Mouse (Mus musculus) hindbrain, embryonic 13.5 days (tissue): ENCODE data around the gene Gm45837. TPM values are rescaled to one million over a fixed set of nuclear protein-coding genes. Genes with fewer than 3 reads are reported as not detected.

Experiments
- ATAC-seq: fragments of 200-750 bp; cut with Nextera tagmentation; 2 replicates; pipeline ENCODE4 v1.8.0; 2017; ENCODE audit warnings: moderate TSS enrichment; ENCODE audit not compliant: low FRiP score
- H3K27ac ChIP-seq: fragments of 300-500 bp; sonication (generic); 2 replicates; pipeline ENCODE4 v1.5.1; 2015; ENCODE audit warnings: inconsistent platforms, mild to moderate bottlenecking, moderate library complexity
- H3K27me3 ChIP-seq: fragments of 300-500 bp; sonication (generic); 2 replicates; pipeline ENCODE4 v1.6.1; 2015; ENCODE audit warnings: mild to moderate bottlenecking, inconsistent platforms
- H3K36me3 ChIP-seq: fragments of 300-500 bp; sonication (generic); 2 replicates; pipeline ENCODE4 v1.6.1; 2015; ENCODE audit warnings: mild to moderate bottlenecking, inconsistent platforms
- H3K4me1 ChIP-seq: fragments of 300-500 bp; sonication (generic); replicated peaks from 2 replicates; pipeline ENCODE4 v1.6.1; 2015; ENCODE audit warnings: inconsistent platforms
- H3K4me2 ChIP-seq: fragments of 300-500 bp; sonication (generic); 2 replicates; pipeline ENCODE4 v1.6.1; 2015; ENCODE audit warnings: inconsistent platforms, mild to moderate bottlenecking, moderate library complexity
- H3K4me3 ChIP-seq: fragments of 300-500 bp; sonication (generic); 2 replicates; pipeline ENCODE4 v1.5.1; 2015; ENCODE audit warnings: mild to moderate bottlenecking, inconsistent platforms
- H3K9ac ChIP-seq: fragments of 300-500 bp; sonication (generic); 2 replicates; pipeline ENCODE4 v1.6.1; 2015; ENCODE audit warnings: mild to moderate bottlenecking, inconsistent platforms
- H3K9me3 ChIP-seq: fragments of 300-500 bp; sonication (generic); 2 replicates; pipeline ENCODE4 v1.6.1; 2016; ENCODE audit warnings: inconsistent platforms
- WGBS: fragments of 180-500 bp; shearing (Covaris S2); methylation state at CpG from one replicate; pipeline ENCODE4 v1.1.7; 2015; 5-methylcytosine and 5-hydroxymethylcytosine counted together
- polyA plus RNA-seq: library from polyadenylated mRNA; unstranded; fragments of >200 nt; fragmentation: Nextera tagmentation; extraction: Ambion mirVana; gene quantifications from 2 replicates; pipeline ENCODE4 v1.2.1, GENCODE M21; 2015

Gene Gm45837
- polyA plus RNA-seq, 1 experiment from 2014 or later, result not detected

DNA sequence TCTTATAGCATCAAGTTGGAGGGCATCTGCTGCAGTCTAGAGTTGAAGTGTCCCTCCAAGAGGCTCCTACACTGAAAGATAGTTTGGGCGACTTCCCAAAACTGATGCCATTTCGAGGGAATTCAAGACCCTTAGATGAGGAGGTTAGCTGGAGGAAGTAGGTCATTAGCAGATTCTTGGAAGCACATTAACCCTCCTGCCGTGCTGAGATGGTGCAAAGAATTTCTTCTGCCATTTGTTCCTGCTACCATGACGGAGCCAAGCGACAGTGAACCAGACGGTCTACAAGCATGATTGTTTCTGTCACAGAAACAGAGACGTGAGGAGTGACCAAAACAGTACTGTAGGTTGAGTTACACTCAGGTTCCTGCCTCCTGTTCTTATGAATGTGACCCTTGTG is 115.8 kb downstream of the Gm45837 start:
- Histone ChIP-seq H3K9ac (no peak overlapping the region), H3K36me3 (no peaks in the 10 kb centered on the region), H3K4me3 (no peak overlapping the region), H3K27ac (no peak overlapping the region), H3K4me1 (peaks cover 9% of the 10 kb centered on the region; the same call in 1 of the 2 replicates), H3K9me3 (no peaks in the 10 kb centered on the region), H3K27me3 (0 out of 2 replicates have a peak, but pooled peaks cover 6% of the 10 kb centered on the region), H3K4me2 (no peak overlapping the region)
- no peak for ATAC-seq
- WGBS, result 80% methylated on average over 7 of the region's 7 CpGs

DNA sequence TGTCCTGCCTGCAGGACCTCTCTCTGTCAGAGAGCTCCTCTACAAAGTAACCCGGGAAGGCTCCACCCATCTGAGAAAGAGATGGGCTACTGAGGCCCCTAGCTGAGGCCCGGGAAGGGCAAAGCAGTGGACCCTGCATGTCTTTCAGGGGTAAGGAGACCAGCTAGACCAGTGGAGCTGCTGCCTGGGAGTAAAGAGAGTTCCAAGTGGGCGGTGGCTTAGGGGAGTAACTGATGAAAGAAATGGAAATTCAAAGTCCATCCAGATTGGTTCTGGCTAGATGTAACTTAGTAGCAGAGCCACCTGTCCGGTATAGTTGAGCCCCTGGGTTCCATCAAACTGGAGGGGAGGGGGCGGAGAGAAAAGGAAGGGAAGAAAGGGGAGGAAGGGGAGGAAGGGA is 123.7 kb downstream of the Gm45837 start:
- 26% methylated on average over 5 of the region's 5 CpGs for WGBS
- Histone ChIP-seq H3K4me2 (no peak overlapping the region), H3K36me3 (no peaks in the 10 kb centered on the region), H3K27me3 (0 out of 2 replicates have a peak, but pooled peaks cover 3% of the 10 kb centered on the region), H3K27ac (no peak overlapping the region), H3K9ac (no peak overlapping the region), H3K9me3 (no peaks in the 10 kb centered on the region), H3K4me1 (peaks cover 18% of the 10 kb centered on the region), H3K4me3 (no peak overlapping the region)
- no peak for ATAC-seq

DNA sequence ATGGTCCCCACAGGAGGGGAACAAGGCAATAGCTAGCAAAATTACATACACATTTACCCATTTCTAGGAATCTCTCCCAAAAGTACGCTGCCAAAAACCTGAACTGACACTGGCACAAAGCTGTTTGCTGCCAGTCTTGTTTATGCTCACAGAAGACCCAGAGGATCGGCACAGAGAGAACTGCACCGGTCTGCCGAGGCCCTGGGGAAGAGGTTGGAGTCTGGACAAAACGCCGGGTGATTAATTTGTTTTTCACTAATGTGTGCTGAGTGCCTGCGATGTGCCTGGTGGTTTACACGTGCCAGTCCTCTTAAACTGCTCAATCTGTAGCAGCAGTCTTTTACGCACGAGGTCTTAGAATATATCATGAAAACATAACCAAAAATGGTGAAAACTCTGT is 124.4 kb downstream of the Gm45837 start:
- WGBS, result 44% methylated on average over 10 of the region's 10 CpGs
- H3K4me1 ChIP-seq, result peaks cover 18% of the 10 kb centered on the region
- no peak overlapping the region for H3K9ac ChIP-seq
- H3K9me3 ChIP-seq, result no peaks in the 10 kb centered on the region
- 0 out of 2 replicates have a peak overlapping the region, but pooled peaks have one; percentile 8 for H3K4me2 ChIP-seq
- H3K27me3 ChIP-seq, result 0 out of 2 replicates have a peak, but pooled peaks cover 3% of the 10 kb centered on the region
- H3K4me3 ChIP-seq, result no peak overlapping the region
- no peaks in the 10 kb centered on the region for H3K36me3 ChIP-seq
- ATAC-seq, result no peak
- H3K27ac ChIP-seq, result no peak overlapping the region

- 63% methylated on average over 5 of the region's 5 CpGs for WGBS
- H3K9me3 ChIP-seq, result no peaks in the 10 kb centered on the region
- no peak for ATAC-seq
Measured at GRCm38 (mm10) chr7:101535517-101535916, 124.8 kb downstream of the Gm45837 start.

GRCm38 (mm10) chr7:101537541-101537940 is 126.9 kb downstream of the Gm45837 start:
- no peak for ATAC-seq
- Histone ChIP-seq H3K4me3 (no peak overlapping the region), H3K4me2 (no peak overlapping the region), H3K9me3 (no peaks in the 10 kb centered on the region), H3K27me3 (0 out of 2 replicates have a peak, but pooled peaks cover 3% of the 10 kb centered on the region), H3K27ac (no peak overlapping the region), H3K4me1 (peaks cover 18% of the 10 kb centered on the region), H3K9ac (no peak overlapping the region), H3K36me3 (no peaks in the 10 kb centered on the region)
- 56% methylated on average over 8 of the region's 8 CpGs for WGBS

More at GRCm38 (mm10) chr7:101535517-101535916, 124.8 kb downstream of the Gm45837 start:
- no peak overlapping the region for H3K4me2 ChIP-seq
- H3K4me1 ChIP-seq, result peaks cover 18% of the 10 kb centered on the region
- no peak overlapping the region for H3K9ac ChIP-seq
- H3K27ac ChIP-seq, result no peak overlapping the region
- no peak overlapping the region for H3K4me3 ChIP-seq
- H3K27me3 ChIP-seq, result 0 out of 2 replicates have a peak, but pooled peaks cover 3% of the 10 kb centered on the region
- no peaks in the 10 kb centered on the region for H3K36me3 ChIP-seq

DNA sequence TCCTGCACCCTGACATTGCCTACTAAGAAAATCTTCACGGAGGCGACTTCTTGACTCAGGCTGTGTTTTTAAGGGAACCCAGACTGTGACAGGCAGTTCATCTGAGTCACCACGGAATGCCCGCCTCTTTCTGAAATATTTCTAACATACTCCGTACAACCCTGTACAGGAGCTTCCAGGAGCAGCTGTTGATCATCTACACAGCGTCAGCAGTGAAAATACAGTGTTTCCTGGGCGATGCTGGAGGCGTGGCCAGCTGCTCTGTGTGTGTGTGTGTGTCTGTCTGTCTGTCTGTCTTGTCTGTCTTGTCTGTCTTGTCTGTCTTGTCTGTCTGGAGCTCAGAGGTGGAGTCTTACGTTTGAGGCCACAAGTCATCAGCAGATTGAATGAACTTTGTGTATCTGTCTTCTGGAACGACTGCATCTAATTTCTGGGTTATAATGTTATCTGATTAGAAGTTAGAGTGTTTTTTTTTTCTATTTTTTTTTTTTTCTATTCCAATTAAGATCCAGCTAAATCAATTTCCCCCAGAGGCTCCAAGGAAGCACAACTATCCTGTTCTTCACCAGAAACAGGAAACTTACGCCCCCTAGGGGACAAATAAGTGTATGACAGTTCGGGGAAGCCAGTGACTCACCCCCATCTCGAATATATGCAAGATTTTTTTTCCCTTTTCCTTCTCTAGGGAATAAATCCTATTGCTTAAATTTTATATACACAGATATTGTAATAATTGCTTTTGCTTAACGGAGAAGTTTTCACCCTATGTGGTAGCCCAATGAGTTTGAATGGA is 127.7 kb downstream of the Gm45837 start:
- no peaks in the 10 kb centered on the region for H3K36me3 ChIP-seq
- H3K9ac ChIP-seq, result no peak overlapping the region
- peaks cover 18% of the 10 kb centered on the region for H3K4me1 ChIP-seq
- 60% methylated on average over 14 of the region's 14 CpGs for WGBS
- 0 out of 2 replicates have a peak, but pooled peaks cover 3% of the 10 kb centered on the region for H3K27me3 ChIP-seq
- H3K4me2 ChIP-seq, result no peak overlapping the region
- no peak overlapping the region for H3K27ac ChIP-seq
- no peak overlapping the region for H3K4me3 ChIP-seq
- H3K9me3 ChIP-seq, result no peaks in the 10 kb centered on the region
- no peak for ATAC-seq

DNA sequence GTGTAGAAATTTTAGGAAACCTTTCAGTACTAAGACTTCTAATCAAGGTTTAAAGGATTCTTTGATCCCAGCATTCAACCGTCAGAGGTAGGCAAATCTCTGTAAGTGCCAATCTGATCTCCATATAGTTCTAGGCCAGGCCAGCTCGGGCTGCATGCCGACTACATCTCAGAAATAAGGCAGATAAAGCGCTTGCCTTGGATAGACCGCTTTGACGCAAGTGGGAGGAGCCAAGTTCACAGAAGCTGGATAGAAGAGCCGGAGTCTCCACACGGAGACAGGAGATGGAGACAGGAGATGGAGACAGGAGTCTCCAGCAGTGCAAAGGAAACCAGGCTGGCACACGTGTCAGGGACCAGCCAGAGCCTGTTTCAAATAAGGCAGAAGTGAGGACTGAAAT is 129.1 kb downstream of the Gm45837 start:
- H3K36me3 ChIP-seq, result no peaks in the 10 kb centered on the region
- H3K27ac ChIP-seq, result no peak overlapping the region
- no peaks in the 10 kb centered on the region for H3K9me3 ChIP-seq
- H3K4me3 ChIP-seq, result no peak overlapping the region
- H3K4me1 ChIP-seq, result peaks cover 11% of the 10 kb centered on the region
- H3K27me3 ChIP-seq, result 0 out of 2 replicates have a peak, but pooled peaks cover 3% of the 10 kb centered on the region
- H3K4me2 ChIP-seq, result no peak overlapping the region
- ATAC-seq, result no peak
- H3K9ac ChIP-seq, result no peak overlapping the region
- 47% methylated on average over 9 of the region's 9 CpGs for WGBS

- Histone ChIP-seq H3K27ac (no peak overlapping the region), H3K27me3 (0 out of 2 replicates have a peak, but pooled peaks cover 3% of the 10 kb centered on the region), H3K36me3 (no peaks in the 10 kb centered on the region), H3K4me1 (peaks cover 2% of the 10 kb centered on the region), H3K4me3 (no peak overlapping the region), H3K9ac (no peak overlapping the region), H3K9me3 (no peaks in the 10 kb centered on the region), H3K4me2 (no peak overlapping the region)
- WGBS, result 77% methylated on average over 5 of the region's 5 CpGs
- no peak for ATAC-seq
Measured at GRCm38 (mm10) chr7:101540684-101541083, 130.0 kb downstream of the Gm45837 start.

DNA sequence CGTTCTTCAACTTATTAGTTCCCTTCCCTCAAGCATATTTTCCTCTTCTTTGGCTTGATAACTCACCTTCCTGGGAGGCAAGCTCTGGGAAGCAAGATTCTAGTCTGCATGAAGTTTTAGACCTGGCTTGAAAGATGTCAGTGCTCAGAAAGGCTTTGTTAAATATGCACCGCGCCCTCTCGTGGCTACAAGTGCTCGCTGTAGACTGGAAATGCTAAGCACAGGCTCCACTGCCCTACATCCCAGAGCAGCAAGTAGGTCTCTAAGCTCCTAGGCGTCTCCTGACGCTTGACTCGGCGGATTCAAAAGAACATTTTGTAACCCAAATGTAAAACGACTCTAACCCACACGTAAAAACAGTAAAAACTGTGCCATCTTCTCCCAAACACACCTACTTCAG is 130.4 kb downstream of the Gm45837 start:
- ATAC-seq, result no peak
- H3K4me2 ChIP-seq, result 0 out of 2 replicates have a peak overlapping the region, but pooled peaks have one; percentile 10
- no peak overlapping the region for H3K27ac ChIP-seq
- 0 out of 2 replicates have a peak, but pooled peaks cover 3% of the 10 kb centered on the region for H3K27me3 ChIP-seq
- no peaks in the 10 kb centered on the region for H3K4me1 ChIP-seq
- no peak overlapping the region for H3K9ac ChIP-seq
- no peaks in the 10 kb centered on the region for H3K9me3 ChIP-seq
- 4% methylated on average over 11 of the region's 11 CpGs for WGBS
- no peak overlapping the region for H3K4me3 ChIP-seq
- no peaks in the 10 kb centered on the region for H3K36me3 ChIP-seq

DNA sequence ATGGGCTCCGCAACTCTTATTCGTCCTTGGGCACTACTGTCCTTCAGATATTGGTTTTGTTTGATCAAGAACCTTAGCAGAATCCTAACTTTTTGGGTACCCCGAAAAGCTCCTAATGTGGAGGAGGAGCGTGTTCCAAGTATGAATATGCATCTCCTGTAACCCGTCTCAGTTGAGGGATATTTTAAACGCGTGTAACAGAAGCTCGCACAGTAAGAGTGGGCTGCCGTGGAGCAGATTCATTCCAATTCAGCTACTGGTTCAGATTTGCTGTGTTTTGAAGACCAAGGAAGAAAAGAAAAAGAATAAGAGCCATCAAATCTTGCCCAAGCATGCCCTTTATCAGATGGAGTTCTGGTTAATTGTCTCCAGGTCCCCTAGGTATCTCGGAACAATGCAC is 131.0 kb downstream of the Gm45837 start:
- Histone ChIP-seq H3K36me3 (no peaks in the 10 kb centered on the region), H3K27ac (no peak overlapping the region), H3K27me3 (0 out of 2 replicates have a peak, but pooled peaks cover 3% of the 10 kb centered on the region), H3K9me3 (no peaks in the 10 kb centered on the region), H3K4me1 (no peaks in the 10 kb centered on the region), H3K4me2 (no peak overlapping the region), H3K4me3 (no peak overlapping the region), H3K9ac (no peak overlapping the region)
- ATAC-seq, result no peak
- 83% methylated on average over 10 of the region's 10 CpGs for WGBS

- Histone ChIP-seq H3K4me3 (no peak overlapping the region), H3K4me1 (no peaks in the 10 kb centered on the region), H3K27ac (no peak overlapping the region), H3K9ac (no peak overlapping the region), H3K36me3 (no peaks in the 10 kb centered on the region), H3K4me2 (no peak overlapping the region), H3K9me3 (no peaks in the 10 kb centered on the region), H3K27me3 (no peaks in the 10 kb centered on the region)
- WGBS, result 86% methylated on average over 3 of the region's 3 CpGs
- no peak for ATAC-seq
Measured at GRCm38 (mm10) chr7:101547651-101548050, 137.0 kb downstream of the Gm45837 start.

- no peak overlapping the region for H3K27ac ChIP-seq
- WGBS, result 96% methylated on average over 3 of the region's 3 CpGs
- no peak for ATAC-seq
- H3K4me1 ChIP-seq, result no peaks in the 10 kb centered on the region
- H3K36me3 ChIP-seq, result no peaks in the 10 kb centered on the region
- H3K4me3 ChIP-seq, result no peak overlapping the region
- H3K4me2 ChIP-seq, result no peak overlapping the region
- H3K9me3 ChIP-seq, result no peaks in the 10 kb centered on the region
- no peak overlapping the region for H3K9ac ChIP-seq
- H3K27me3 ChIP-seq, result no peaks in the 10 kb centered on the region
Measured at GRCm38 (mm10) chr7:101549266-101549665, 138.6 kb downstream of the Gm45837 start.
